Mouse (Mus musculus): ENCODE data around the gene Rspo1.
"Not testable (repeated sequence)": the region's sequence is repeated elsewhere in the genome, so short reads cannot be mapped to it uniquely, and the experiment has no call there.

The Rspo1 gene

GRCm38 (mm10) chr4:124985671-124986602, at the start of gene Rspo1:
Rspo1 (plus strand) TSS chr4:124986430.
- no peak for DNase-seq (ENCODE audit: low spot score)

DNA sequence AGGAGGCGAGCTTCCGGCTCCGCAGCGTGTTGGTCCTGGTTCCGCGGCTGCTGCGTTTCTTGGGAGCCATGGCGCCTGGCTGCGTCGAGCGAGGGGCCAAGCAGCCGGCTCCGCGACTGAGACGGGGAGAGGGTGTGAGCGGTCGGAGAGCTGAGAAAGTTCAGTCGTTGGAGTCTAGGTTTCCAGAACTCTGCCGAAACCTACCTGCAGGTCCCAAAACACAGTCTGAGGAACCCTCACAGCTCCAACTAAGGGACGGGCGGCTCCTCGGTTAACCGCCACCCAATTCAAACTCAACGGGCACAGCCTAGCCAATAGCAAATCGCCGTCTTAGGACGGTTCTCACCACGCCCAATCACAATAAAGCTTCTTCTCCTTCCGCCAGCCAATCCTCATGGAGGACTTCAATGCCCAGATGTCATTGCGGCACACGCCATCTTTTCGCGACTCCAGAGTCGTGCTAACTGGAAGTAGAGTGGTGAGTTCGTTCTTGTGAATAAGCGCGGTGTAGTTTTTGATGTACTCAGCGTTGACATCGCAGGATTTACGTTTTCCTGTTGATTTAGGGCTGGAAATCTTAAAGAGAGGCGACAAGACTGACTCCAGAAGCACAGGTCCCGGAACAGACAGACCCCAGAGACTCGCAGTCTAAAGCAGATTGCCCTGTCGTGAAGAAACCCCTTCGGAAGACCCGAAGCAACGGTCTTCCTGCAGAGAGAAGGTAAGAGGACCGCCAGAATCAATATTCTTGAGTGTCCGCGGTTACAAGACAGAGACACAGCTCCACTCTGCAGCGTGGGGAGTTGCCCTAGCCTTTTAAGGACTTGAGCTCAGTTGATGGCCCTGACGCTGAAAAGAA, 49.4 kb upstream of the Rspo1 start, which contains the start of gene 9930104L06Rik:
Gene 9930104L06Rik (plus strand): TSS at position 436 of the 859 bp plus-strand sequence.
- peak; percentile 99 for DNase-seq (ENCODE audit: low spot score)

DNA sequence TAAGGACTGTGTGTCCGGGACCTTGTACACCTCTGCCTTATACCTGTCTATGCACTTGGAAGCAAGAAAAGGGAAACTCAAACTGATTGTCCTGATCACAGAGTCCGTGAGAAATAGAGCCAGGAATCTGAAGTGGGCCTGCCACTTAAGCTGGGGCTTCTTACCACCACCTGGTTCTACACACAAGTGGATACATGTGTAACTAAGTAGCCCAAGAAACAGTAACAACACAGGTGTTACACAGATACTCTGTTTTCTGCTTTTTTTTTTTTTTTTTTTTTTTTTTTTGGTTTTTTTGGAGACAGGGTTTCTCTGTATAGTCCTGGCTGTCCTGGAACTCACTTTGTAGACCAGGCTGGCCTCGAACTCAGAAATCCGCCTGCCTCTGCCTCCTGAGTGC, 47.0 kb upstream of the Rspo1 start, which contains the start of gene Cdca8:
Gene Cdca8 (minus strand): TSS at position 101 of the 400 bp plus-strand sequence.
- DNase-seq (ENCODE audit: low spot score) = not testable (repeated sequence)

DNA sequence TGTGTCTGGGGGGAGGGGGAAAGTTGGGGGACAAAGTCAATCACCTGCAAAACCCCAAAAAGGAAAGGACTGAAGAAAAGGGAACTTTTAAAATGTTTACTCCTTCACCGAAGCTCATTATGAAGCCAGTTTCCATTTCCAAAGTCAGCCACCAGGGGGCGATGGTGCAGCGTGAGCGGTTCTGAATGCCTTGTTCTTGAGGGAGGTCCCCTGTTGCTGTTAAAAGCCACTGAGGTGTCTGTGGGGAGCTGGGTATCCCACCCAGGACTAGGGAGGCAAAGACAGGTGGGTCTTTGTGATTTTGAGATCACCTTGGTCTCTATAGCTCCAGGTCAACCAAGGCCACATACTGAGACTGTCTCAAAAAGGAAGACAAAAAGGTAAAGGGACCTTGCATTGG, 43.2 kb upstream of the Rspo1 start:
- peak; percentile 92 for DNase-seq (ENCODE audit: low spot score)

- DNase-seq (ENCODE audit: low spot score) = no peak
Measured at GRCm38 (mm10) chr4:124943781-124944180, 42.4 kb upstream of the Rspo1 start.

DNA sequence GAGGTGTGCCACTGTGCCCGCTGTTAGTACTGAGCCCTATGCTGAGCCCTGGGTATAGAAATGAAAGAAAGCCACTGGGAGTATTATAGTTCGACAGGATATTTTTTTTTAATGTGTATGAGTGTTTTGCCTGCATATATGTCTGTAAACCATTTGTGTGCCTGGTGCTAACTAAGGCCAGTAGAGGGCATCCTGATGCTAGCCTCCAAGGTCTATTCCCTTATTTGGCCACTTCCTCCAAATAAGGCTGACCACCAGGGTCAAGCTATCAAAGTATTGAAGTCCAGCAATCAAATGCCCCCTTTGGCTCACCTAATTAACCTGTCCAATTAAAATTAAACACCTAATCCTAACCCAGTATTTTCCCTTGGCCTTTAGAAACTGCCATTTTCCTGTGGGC, 41.3 kb upstream of the Rspo1 start:
- DNase-seq (ENCODE audit: low spot score) = peak; percentile 48

GRCm38 (mm10) chr4:124949488-124949887, 36.7 kb upstream of the Rspo1 start:
- no peak for DNase-seq (ENCODE audit: low spot score)

- no peak for DNase-seq (ENCODE audit: low spot score)
Measured at GRCm38 (mm10) chr4:124950181-124951035, 35.8 kb upstream of the Rspo1 start.

DNA sequence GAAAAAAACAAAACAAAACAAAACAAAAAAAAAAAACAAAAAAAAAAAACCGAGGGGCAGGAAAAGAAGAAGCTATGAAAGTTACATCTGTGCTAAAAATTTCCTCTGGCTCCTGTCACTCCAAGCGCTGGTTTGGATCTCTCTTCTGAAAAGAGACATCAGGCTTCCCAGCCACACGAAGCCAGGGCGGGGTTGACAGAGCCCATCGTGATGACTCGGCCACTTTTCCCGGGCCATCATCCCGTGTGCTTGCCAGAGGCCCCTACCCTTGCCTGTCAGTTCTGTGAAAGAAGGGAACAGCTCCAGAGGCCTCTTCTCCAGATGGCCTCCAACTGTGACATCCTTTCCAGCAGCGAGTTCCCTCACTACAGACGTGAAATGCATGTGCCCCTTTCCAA, 35.2 kb upstream of the Rspo1 start:
- no peak for DNase-seq (ENCODE audit: low spot score)

- DNase-seq (ENCODE audit: low spot score) = no peak
Measured at GRCm38 (mm10) chr4:124953546-124953945, 32.7 kb upstream of the Rspo1 start.

- no peak for DNase-seq (ENCODE audit: low spot score)
Measured at GRCm38 (mm10) chr4:124957284-124957683, 28.9 kb upstream of the Rspo1 start.

GRCm38 (mm10) chr4:124959062-124959461, 27.2 kb upstream of the Rspo1 start:
- DNase-seq (ENCODE audit: low spot score) = no peak

DNA sequence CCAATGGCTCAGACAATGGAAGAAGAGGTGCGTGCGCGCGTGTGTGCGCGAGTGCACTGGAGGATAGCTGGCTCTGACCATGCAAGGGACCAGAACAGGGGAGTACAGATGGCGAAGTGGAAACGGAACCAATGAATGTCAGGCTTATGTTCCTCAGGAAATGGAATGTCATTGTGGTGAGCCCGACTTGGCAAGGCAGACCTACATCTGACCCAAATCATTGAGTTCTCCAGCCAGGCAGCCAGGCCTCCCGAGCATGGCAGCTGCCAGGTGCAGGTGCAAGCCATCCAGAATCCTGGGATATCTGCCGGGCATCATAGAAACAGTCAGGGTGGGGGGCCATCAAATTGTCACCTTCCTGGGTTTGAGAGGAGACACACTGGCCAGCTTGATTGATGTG, 25.3 kb upstream of the Rspo1 start:
- DNase-seq (ENCODE audit: low spot score) = no peak

GRCm38 (mm10) chr4:124962576-124962975, 23.7 kb upstream of the Rspo1 start:
- no peak for DNase-seq (ENCODE audit: low spot score)

- peak; percentile 57 for DNase-seq (ENCODE audit: low spot score)
Measured at GRCm38 (mm10) chr4:124964912-124965599, 21.2 kb upstream of the Rspo1 start.

- no peak for DNase-seq (ENCODE audit: low spot score)
Measured at GRCm38 (mm10) chr4:124968711-124969110, 17.5 kb upstream of the Rspo1 start.

GRCm38 (mm10) chr4:124969219-124969848, 16.9 kb upstream of the Rspo1 start:
- DNase-seq (ENCODE audit: low spot score) = no peak

DNA sequence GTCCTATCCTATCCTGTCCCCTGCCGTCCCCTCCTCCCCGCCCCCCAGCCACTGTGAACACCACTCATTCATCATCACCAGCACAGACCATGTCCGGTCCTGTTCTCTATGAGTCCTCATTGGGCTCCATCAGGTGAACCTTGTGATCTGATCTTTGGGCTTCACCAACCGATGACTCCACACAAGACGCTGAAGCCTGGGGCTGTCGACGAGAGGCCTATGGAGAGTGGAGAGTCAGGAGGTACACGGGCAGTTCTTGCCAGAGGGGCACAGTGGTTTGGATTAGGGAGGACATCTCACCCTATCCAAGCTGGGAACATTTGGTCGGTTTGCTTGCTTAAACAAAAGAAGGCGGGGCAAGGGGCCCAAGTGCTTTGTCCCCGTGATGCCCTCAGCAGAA, 16.0 kb upstream of the Rspo1 start:
- DNase-seq (ENCODE audit: low spot score) = no peak

- DNase-seq (ENCODE audit: low spot score) = no peak
Measured at GRCm38 (mm10) chr4:124970677-124971076, 15.6 kb upstream of the Rspo1 start.

DNA sequence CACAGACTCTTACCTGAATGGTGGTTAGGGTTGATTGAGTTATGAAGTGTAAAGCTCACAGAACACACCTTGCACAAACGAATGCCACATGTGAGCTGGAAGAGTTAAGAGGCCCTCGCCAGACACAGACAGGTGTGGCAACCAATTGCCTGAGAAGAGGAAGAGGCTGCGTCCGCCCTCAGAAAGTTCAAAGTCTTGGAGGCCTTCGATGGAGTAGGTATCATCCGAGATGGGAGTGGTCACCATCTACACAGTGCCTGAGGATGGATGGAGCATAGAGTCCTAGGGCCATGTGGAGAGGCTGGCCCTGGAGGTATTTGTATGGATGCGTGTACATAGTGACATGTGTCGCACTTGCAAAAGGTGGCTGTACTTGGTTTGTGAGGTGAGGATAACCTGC, 15.1 kb upstream of the Rspo1 start:
- DNase-seq (ENCODE audit: low spot score) = no peak

DNA sequence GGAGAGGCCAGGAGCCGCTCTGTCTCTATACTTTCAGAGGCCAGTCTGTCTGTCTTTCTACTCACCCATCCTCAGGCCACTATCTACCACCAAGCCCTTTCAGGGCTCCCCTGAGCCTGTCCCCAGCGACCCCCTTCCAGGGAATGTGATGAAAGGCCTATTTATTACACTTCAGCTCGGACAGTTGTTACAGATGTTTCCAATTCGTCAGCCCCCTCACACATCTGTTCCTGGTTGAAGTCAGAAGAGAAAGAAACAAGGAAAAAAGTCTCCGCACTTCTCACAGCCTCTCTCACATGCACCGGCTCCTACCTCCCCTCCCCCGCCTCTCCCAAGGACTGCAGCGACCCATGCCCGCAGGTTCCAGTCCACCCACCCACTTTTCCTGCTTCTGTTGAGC, 13.9 kb upstream of the Rspo1 start:
- DNase-seq (ENCODE audit: low spot score) = no peak

Measured in retina, embryonic 14.5 days (tissue).